Mouse (Mus musculus): ENCODE measurements around the gene Lrrc4.

Lrrc4 gene

GRCm38 (mm10) chr6:28663670-28664069, 167.9 kb downstream of the Lrrc4 start:
- no peak for DNase-seq

GRCm38 (mm10) chr6:28663004-28663403, 168.5 kb downstream of the Lrrc4 start:
- DNase-seq: no peak

GRCm38 (mm10) chr6:28656511-28656910, 175.0 kb downstream of the Lrrc4 start:
- no peak for DNase-seq

- no peak for DNase-seq
These were observed 186.3 kb downstream of the Lrrc4 start for GRCm38 (mm10) chr6:28645231-28645630.

GRCm38 (mm10) chr6:28642909-28643308, 188.6 kb downstream of the Lrrc4 start:
- no peak for DNase-seq

- DNase-seq: no peak
These were observed 191.5 kb downstream of the Lrrc4 start for GRCm38 (mm10) chr6:28640088-28640487.

- DNase-seq: no peak
These were observed 195.8 kb downstream of the Lrrc4 start for GRCm38 (mm10) chr6:28635531-28636348.

GRCm38 (mm10) chr6:28635092-28635491, 196.5 kb downstream of the Lrrc4 start:
- no peak for DNase-seq

GRCm38 (mm10) chr6:28633656-28634055, 197.9 kb downstream of the Lrrc4 start:
- DNase-seq: no peak

GRCm38 (mm10) chr6:28633120-28633519, 198.4 kb downstream of the Lrrc4 start:
- DNase-seq: peak; percentile 26

- DNase-seq: peak; percentile 53
These were observed 200.6 kb downstream of the Lrrc4 start for GRCm38 (mm10) chr6:28630926-28631325.

- DNase-seq: peak; percentile 45
These were observed 201.7 kb downstream of the Lrrc4 start for GRCm38 (mm10) chr6:28629866-28630265.

GRCm38 (mm10) chr6:28628408-28628807, 203.1 kb downstream of the Lrrc4 start:
- DNase-seq: peak; percentile 68

- DNase-seq: no peak
These were observed 208.6 kb downstream of the Lrrc4 start for GRCm38 (mm10) chr6:28622963-28623362.

GRCm38 (mm10) chr6:28622522-28622921, 209.0 kb downstream of the Lrrc4 start:
- no peak for DNase-seq

GRCm38 (mm10) chr6:28621961-28622360, 209.6 kb downstream of the Lrrc4 start:
- no peak for DNase-seq

GRCm38 (mm10) chr6:28621431-28621830, 210.1 kb downstream of the Lrrc4 start:
- no peak for DNase-seq

GRCm38 (mm10) chr6:28618751-28619153, 212.8 kb downstream of the Lrrc4 start:
- peak; percentile 67 for DNase-seq

- DNase-seq: no peak
These were observed 213.2 kb downstream of the Lrrc4 start for GRCm38 (mm10) chr6:28618299-28618698.

- DNase-seq: no peak
These were observed 215.6 kb downstream of the Lrrc4 start for GRCm38 (mm10) chr6:28615966-28616365.

- no peak for DNase-seq
These were observed 216.1 kb downstream of the Lrrc4 start for GRCm38 (mm10) chr6:28615408-28615807.

- no peak for DNase-seq
These were observed 216.7 kb downstream of the Lrrc4 start for GRCm38 (mm10) chr6:28614856-28615255.

GRCm38 (mm10) chr6:28613441-28613840, 218.1 kb downstream of the Lrrc4 start:
- no peak for DNase-seq
